Mouse (Mus musculus): ENCODE measurements around the gene Gm10490.
"Not testable (repeated sequence)": the region's sequence is repeated elsewhere in the genome, so short reads cannot be mapped to it uniquely, and the experiment has no call there.

The Gm10490 gene

GRCm38 (mm10) chrX:7909242-7909641 lies at the start of gene Gm10490:
Gene Gm10490 (plus strand): TSS chrX:7909542.
- DNase-seq (ENCODE audit: low spot score in 2 of 2), result not testable (repeated sequence)

DNA sequence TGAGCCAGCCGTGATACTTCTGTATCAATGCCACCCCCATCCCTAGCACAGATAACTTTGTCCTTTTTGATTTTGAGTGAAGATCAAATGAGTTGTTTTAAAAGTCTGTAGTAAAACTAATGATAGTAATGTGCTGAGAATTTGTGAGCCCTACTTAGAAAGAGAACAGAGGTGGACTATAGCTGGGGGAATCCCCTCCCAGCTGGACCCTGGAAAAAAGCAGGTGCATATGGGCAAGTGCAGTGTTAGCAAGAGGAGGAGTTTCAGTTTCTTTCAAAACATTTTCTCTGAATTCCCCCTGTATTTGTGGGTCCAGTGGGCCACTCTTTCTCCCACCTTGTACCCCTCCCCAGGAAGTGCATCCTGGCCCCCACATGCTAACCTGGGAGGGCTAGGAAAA lies 46.2 kb upstream of the Gm10490 start:
- no peak for DNase-seq (ENCODE audit: low spot score in 2 of 2)

DNA sequence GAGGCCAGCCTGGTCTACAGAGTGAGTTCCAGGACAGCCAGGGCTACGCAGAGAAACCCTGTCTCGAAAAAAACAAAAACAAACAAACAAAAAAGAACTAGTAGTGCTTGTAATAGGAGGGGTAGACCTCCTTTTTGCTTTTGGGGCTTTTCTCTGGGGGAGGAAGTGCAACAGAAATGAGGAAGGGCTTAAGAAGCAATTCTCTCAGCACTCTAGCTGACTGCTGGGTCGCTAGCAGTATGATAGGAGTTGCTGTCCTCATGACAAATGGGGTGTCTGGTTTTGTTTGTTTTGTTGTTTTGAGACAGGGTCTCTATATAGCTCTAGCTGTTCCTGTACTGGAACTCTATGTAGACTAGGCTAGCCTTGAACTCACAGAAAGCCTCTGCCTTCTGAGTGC lies 44.8 kb upstream of the Gm10490 start:
- DNase-seq (ENCODE audit: low spot score in 2 of 2), result no peak

DNA sequence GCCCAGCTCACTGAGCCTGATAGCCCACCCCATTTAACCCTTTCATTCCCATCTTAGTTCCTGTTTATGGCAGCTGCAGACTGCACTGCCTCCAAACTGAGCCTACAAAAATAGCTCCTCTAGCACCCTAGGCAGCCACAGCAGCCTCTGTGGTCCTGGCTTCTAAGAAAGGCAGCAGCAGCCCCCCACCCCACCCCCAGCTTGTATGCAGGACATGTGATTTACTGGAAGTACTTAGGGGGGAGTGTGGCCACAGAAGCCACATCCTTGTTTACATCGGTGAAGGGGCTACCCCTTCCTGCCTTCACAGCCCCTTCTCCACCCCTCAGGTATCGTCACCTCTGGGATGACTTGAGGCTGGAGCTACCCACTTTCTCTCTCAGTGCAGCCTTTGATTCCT lies 44.0 kb upstream of the Gm10490 start:
- no peak for DNase-seq (ENCODE audit: low spot score in 2 of 2)

- no peak for DNase-seq (ENCODE audit: low spot score in 2 of 2)
Measured at GRCm38 (mm10) chrX:7865786-7866185, 43.6 kb upstream of the Gm10490 start.

GRCm38 (mm10) chrX:7867141-7867540 lies 42.2 kb upstream of the Gm10490 start:
- DNase-seq (ENCODE audit: low spot score in 2 of 2), result no peak

- no peak for DNase-seq (ENCODE audit: low spot score in 2 of 2)
Measured at GRCm38 (mm10) chrX:7868506-7868905, 40.8 kb upstream of the Gm10490 start.

GRCm38 (mm10) chrX:7869826-7870225 lies 39.5 kb upstream of the Gm10490 start:
- no peak for DNase-seq (ENCODE audit: low spot score in 2 of 2)

DNA sequence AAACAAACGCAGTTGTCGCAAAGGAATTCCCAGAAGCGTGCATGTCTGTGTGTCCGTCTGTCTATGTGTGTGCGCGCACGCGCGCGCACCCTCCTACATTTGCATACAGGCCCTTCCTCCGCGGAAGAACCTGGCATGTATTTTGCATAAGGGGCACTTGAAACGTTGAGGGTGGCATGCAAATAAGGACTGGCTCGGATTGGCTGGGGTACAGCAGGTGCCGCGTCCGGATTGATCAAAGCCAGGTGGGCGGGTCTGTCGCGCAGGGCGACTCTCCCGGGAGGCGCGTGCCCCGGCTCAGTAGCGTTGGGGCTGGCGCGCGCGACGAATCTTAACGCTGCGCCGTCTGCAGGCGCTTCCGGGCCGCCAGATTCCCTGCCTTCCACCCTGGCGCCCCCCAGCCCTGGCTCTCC lies 31.3 kb upstream of the Gm10490 start, which contains the start of gene Pim2:
Gene Pim2 (plus strand): TSS at position 256 of the 413 bp plus-strand sequence.
- peak; percentile 64 to 74 for DNase-seq (ENCODE audit: low spot score in 2 of 2)

DNA sequence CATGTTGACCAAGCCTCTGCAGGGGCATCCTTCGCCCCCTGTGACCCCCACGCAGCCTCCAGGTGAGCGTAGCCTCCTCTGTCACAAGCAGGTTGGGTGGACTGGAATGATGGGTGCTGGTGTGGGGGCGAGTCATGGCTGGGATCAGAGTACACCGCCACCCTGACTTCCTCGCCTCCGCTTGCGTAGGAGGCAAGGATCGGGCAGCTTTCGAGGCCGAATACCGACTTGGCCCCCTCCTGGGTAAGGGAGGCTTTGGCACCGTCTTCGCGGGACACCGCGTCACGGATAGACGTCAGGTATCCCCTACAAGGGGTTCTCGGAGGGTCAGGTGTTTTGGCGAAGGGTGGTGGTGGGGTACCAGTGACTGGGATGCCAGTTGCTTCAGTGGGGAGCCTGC lies 30.8 kb upstream of the Gm10490 start:
- DNase-seq (ENCODE audit: low spot score in 2 of 2), result no peak

DNA sequence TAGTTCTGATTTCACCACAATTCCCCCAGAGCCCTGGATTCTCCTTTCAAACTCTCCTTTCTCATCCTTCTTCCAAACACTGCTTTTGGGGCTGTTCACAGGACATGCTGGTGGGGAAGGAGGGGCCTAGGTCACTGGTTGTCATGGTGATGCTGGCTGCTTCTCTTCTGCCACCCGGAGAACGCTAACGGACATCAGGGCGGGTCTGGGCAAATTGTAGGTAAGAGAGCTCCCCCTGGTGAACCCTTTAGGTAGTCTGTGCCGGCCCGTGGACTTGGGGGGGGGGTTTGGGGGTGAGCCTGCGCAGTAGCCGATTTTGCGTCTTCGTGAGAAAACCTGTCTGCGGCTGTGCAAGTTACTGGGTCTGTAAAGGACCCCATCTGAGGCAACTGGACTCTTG lies 29.5 kb upstream of the Gm10490 start:
- DNase-seq (ENCODE audit: low spot score in 2 of 2), result peak; percentile 18 to 50

- DNase-seq (ENCODE audit: low spot score in 2 of 2), result peak; percentile 30 to 53
Measured at GRCm38 (mm10) chrX:7883841-7884567, 25.3 kb upstream of the Gm10490 start, which contains the start of gene Slc35a2. Gene Slc35a2 (plus strand): TSS chrX:7884028.

- DNase-seq (ENCODE audit: low spot score in 2 of 2), result no peak
Measured at GRCm38 (mm10) chrX:7898211-7898610, 11.1 kb upstream of the Gm10490 start.

- peak; percentile 70 to 74 for DNase-seq (ENCODE audit: low spot score in 2 of 2)
Measured at GRCm38 (mm10) chrX:7898880-7899874, 10.2 kb upstream of the Gm10490 start, which contains the start of the genes Pqbp1 and Timm17b. Gene Pqbp1 (minus strand): TSS chrX:7899269. Gene Timm17b (plus strand): TSS chrX:7899357.

DNA sequence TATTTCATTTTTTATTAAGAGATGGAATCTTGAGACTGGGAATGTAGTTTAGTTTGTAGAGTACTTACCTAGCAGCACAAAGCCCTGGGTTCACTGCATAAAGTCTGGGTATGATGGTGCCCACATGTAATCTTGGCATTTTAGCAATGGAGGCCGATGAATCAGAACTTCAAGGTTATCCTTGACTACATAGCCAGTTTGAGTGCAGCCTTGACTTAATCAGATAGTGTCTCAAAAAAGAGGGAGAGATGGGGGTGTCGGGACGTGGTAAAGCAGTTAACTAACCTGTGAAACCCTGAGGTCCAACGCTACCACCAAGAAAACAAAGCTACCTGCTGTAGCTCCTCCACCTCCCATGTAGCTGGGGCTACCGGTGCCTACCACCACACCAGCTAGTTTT lies 4.9 kb upstream of the Gm10490 start:
- no peak for DNase-seq (ENCODE audit: low spot score in 2 of 2)

- DNase-seq (ENCODE audit: low spot score in 2 of 2), result no peak
Measured at GRCm38 (mm10) chrX:7907735-7908134, 1.6 kb upstream of the Gm10490 start, which contains the start of gene Gm10491. Gene Gm10491 (minus strand): TSS chrX:7907835.

DNA sequence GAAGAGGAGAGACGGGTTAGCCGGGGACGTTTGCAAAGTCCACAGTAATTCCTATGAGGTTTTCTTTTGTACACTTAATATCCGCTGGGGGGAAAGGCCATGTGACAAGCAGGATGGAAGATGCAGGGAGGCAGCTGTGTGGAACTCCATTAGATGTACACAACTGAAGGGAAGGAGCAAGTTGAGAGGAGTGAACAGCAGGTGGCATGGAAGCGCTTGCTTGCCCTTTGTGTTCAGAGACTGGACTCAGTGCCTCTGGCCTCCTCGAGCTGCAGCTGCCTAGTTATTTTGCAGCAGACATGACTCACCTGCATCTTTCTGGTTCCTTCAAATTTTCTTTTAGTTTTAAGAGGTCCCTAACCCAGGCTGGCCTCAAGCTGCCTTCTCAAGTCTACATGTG lies 1.1 kb downstream of the Gm10490 start:
- DNase-seq (ENCODE audit: low spot score in 2 of 2), result no peak

GRCm38 (mm10) chrX:7915669-7916068 lies 6.3 kb downstream of the Gm10490 start:
- DNase-seq (ENCODE audit: low spot score in 2 of 2), result peak in 1 of 2 experiments; percentile 32

- DNase-seq (ENCODE audit: low spot score in 2 of 2), result not testable (repeated sequence)
Measured at GRCm38 (mm10) chrX:7917960-7918359, 8.6 kb downstream of the Gm10490 start.

DNA sequence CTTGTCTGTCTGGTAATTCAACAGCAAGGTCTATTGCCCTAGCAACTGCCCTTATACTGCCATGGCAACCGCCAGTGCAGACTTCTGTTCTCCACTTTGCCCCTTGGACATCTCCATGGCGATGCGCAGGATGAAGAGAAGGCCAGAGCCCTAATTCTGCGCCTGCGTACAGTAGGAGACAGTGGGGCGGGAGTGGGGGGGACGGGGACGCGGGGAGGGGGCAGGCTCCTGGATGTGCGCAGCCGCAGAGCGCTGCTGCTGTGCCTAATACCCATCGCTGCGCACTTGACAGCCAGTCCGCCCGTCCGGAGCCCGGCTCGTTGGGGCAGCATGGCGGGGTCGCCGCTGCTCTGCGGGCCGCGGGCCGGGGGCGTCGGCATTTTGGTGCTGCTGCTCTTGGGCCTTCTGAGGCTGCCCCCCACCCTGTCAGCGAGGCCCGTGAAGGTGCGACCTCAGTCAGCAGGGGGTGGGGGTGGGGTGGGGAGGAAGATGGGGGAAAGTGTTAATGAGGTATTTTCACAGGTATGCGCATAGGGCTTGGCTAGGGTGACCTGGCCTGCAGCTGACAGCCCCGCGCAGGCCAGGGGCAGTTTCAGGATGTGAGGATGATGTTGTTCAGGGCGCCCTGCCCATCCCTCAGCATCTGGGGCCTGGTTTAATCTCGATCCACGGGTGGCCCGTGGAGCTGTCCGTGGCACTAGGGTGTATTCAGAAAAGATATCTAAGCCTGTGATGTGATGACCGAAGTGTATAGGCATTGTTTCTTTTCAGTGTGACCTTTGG lies 10.4 kb downstream of the Gm10490 start, which contains the start of gene Pcsk1n:
Gene Pcsk1n (plus strand): TSS at position 222 of the 783 bp plus-strand sequence.
- no peak for DNase-seq (ENCODE audit: low spot score in 2 of 2)

- no peak for DNase-seq (ENCODE audit: low spot score in 2 of 2)
Measured at GRCm38 (mm10) chrX:7922032-7922431, 12.7 kb downstream of the Gm10490 start.

Data from spleen, postnatal 14 days (tissue).